Mouse (Mus musculus): ENCODE data around the gene Olfr1417. TPM values are rescaled to one million over a fixed set of nuclear protein-coding genes. Genes with fewer than 3 reads are reported as not detected.
"Not testable (repeated sequence)": the region's sequence is repeated elsewhere in the genome, so short reads cannot be mapped to it uniquely, and the experiment has no call there.

Olfr1417 gene
- 0.12 TPM in 1 of 2 replicates, not detected in the other for polyA plus RNA-seq (2014; fragmentation: Nextera tagmentation; extraction: Ambion mirVana)

GRCm38 (mm10) chr19:11839119-11839518, at the start of gene Olfr1417:
Olfr1417 (minus strand) TSS chr19:11839219.
- Histone ChIP-seq H3K27ac (replicated peaks in 1 of 2; ENCODE audit: control insufficient read depth in 1 of 2, insufficient read depth in 1 of 2, low read depth in 2 of 2, low read length in 2 of 2) (no peak within 1 kb of the TSS), H3K9ac (ENCODE audit: low read length) (no peak within 1 kb of the TSS), H3K27me3 (ENCODE audit: control insufficient read depth, insufficient read depth, low read length) (no peaks in the 10 kb centered on the region), H3K36me3 (ENCODE audit: control insufficient read depth, insufficient read depth, low read length) (no peaks in the 10 kb centered on the region), H3K4me3 (ENCODE audit: control insufficient read depth in 1 of 2, insufficient read depth in 1 of 2, low read depth in 1 of 2, low read length in 2 of 2) (no peak within 1 kb of the TSS), H3K9me3 (ENCODE audit: control insufficient read depth, low read length) (no peaks in the 10 kb centered on the region), H3K4me1 (ENCODE audit: control insufficient read depth in 2 of 2, insufficient read depth in 2 of 2, low read length in 2 of 2) (no peaks in the 10 kb centered on the region), H3K4me2 (ENCODE audit: low read length) (no peak within 1 kb of the TSS)
- no peak for ATAC-seq (ENCODE audit: insufficient number of reproducible peaks, insufficient read depth, low FRiP score, low read depth)
- WGBS, result 82% methylated on average over 4 of the region's 4 CpGs

DNA sequence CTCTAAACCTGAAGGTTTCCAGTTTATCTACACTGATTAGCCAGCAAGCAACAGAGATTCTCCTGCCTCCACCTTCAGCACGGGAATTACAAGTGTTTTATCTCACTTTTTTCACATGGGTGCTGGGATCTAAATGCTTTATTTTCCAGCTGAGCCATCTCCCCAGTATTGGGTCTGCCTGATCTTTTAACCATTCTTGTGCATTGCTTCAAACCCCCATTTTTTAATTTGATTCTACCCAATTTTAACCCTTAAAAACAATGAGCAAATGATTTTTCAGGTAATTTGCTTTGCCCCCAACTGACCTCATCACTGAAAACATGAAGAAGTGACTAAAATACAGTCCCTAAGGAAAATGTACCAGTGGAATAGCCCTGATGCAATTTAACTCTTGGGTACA, 47.2 kb upstream of the Olfr1417 start, which contains the start of gene Olfr1420:
Gene Olfr1420, plus strand, starts transcription at position 301 of the 400 bp plus-strand sequence.
- WGBS, result 10% methylated on average over 1 of the region's 1 CpGs

DNA sequence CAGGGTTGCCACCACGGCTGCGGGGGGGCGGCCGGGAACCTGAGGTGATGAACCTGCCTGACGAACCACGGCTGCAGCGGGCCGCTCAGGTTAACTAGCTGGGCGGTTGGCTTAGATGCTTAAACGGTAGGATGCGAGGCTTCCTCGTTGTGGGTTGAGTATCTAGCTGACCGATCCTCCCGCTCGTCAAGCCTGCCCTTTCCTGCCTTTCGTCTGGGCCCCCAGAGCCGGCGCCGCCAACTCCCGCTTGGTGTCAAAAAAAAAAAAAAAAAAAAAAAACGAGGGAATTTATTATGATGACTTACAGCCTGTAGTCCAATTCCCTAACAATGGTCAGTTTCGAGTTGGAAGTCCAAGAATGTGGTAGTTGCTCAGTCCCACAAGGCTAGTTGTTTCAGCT, 39.4 kb upstream of the Olfr1417 start:
- not testable (repeated sequence) for H3K4me1 ChIP-seq (ENCODE audit: control insufficient read depth in 2 of 2, insufficient read depth in 2 of 2, low read length in 2 of 2); ATAC-seq (ENCODE audit: insufficient number of reproducible peaks, insufficient read depth, low FRiP score, low read depth); H3K36me3 ChIP-seq (ENCODE audit: control insufficient read depth, insufficient read depth, low read length); H3K27me3 ChIP-seq (ENCODE audit: control insufficient read depth, insufficient read depth, low read length); H3K9me3 ChIP-seq (ENCODE audit: control insufficient read depth, low read length); H3K9ac ChIP-seq (ENCODE audit: low read length); H3K27ac ChIP-seq (replicated peaks in 1 of 2; ENCODE audit: control insufficient read depth in 1 of 2, insufficient read depth in 1 of 2, low read depth in 2 of 2, low read length in 2 of 2); H3K4me3 ChIP-seq (ENCODE audit: control insufficient read depth in 1 of 2, insufficient read depth in 1 of 2, low read depth in 1 of 2, low read length in 2 of 2)
- peak overlapping the region; percentile 47 for H3K4me2 ChIP-seq (ENCODE audit: low read length)
- 53% methylated on average over 22 of the region's 22 CpGs for WGBS

More for the DNA sequence above, 47.2 kb upstream of the Olfr1417 start, which contains the start of gene Olfr1420:
- Histone ChIP-seq H3K27ac (replicated peaks in 1 of 2; ENCODE audit: control insufficient read depth in 1 of 2, insufficient read depth in 1 of 2, low read depth in 2 of 2, low read length in 2 of 2) (no peak within 1 kb of the TSS), H3K9me3 (ENCODE audit: control insufficient read depth, low read length) (no peaks in the 10 kb centered on the region), H3K4me1 (ENCODE audit: control insufficient read depth in 2 of 2, insufficient read depth in 2 of 2, low read length in 2 of 2) (no peaks in the 10 kb centered on the region), H3K36me3 (ENCODE audit: control insufficient read depth, insufficient read depth, low read length) (no peaks in the 10 kb centered on the region), H3K4me2 (ENCODE audit: low read length) (no peak within 1 kb of the TSS), H3K27me3 (ENCODE audit: control insufficient read depth, insufficient read depth, low read length) (no peaks in the 10 kb centered on the region), H3K9ac (ENCODE audit: low read length) (no peak within 1 kb of the TSS), H3K4me3 (ENCODE audit: control insufficient read depth in 1 of 2, insufficient read depth in 1 of 2, low read depth in 1 of 2, low read length in 2 of 2) (no peak within 1 kb of the TSS)
- ATAC-seq (ENCODE audit: insufficient number of reproducible peaks, insufficient read depth, low FRiP score, low read depth), result no peak

DNA sequence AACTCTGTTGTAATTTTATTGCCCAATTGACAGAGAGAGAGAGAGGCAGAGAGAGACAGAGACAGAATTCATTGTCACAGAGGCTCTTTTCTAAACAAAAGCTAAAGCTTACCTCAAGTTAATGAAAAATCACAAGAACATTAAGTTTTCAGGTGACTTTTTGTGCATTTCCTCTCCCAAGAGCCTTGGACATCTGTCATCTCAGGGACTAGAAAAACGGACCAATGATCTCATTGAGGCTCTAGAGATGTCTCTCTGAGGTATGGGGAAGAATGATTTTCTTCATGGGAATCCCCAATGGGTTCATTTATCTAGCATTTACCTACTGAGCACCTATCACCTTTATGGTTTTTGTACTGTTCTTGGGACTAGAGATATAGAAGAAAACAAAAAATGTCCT, 36.0 kb upstream of the Olfr1417 start, which contains the start of gene Olfr1419:
Gene Olfr1419, minus strand, starts transcription at position 101 of the 400 bp plus-strand sequence.
- H3K27me3 ChIP-seq (ENCODE audit: control insufficient read depth, insufficient read depth, low read length), result no peaks in the 10 kb centered on the region
- no peak within 1 kb of the TSS for H3K4me3 ChIP-seq (ENCODE audit: control insufficient read depth in 1 of 2, insufficient read depth in 1 of 2, low read depth in 1 of 2, low read length in 2 of 2)
- no peaks in the 10 kb centered on the region for H3K9me3 ChIP-seq (ENCODE audit: control insufficient read depth, low read length)
- no peak within 1 kb of the TSS for H3K9ac ChIP-seq (ENCODE audit: low read length)
- WGBS, result 33% methylated on average over 1 of the region's 1 CpGs
- ATAC-seq (ENCODE audit: insufficient number of reproducible peaks, insufficient read depth, low FRiP score, low read depth), result no peak
- no peaks in the 10 kb centered on the region for H3K4me1 ChIP-seq (ENCODE audit: control insufficient read depth in 2 of 2, insufficient read depth in 2 of 2, low read length in 2 of 2)
- no peaks in the 10 kb centered on the region for H3K36me3 ChIP-seq (ENCODE audit: control insufficient read depth, insufficient read depth, low read length)
- no peak within 1 kb of the TSS for H3K27ac ChIP-seq (replicated peaks in 1 of 2; ENCODE audit: control insufficient read depth in 1 of 2, insufficient read depth in 1 of 2, low read depth in 2 of 2, low read length in 2 of 2)
- H3K4me2 ChIP-seq (ENCODE audit: low read length), result no peak within 1 kb of the TSS

DNA sequence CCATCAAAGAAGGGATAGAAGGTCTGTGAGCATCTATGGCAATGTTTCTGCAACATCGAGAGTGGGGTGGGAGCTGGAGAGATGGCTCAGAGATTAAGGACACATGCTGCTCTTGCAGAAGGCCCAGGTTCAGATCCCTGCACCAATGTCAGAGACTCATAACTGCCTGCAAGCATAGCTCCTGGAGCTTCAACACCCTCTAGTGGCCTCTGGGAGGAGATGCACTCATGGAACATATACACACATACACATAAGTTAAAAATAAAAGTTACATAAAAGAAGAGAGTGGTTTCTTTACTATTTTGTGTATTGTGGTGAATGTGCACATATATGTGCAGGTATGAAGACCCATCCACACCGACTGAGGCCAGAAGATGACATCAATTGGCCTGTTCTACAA, 28.8 kb upstream of the Olfr1417 start:
- WGBS, result 77% methylated on average over 2 of the region's 2 CpGs
- no peak for ATAC-seq (ENCODE audit: insufficient number of reproducible peaks, insufficient read depth, low FRiP score, low read depth)
- no peak overlapping the region for H3K9ac ChIP-seq (ENCODE audit: low read length)
- H3K4me1 ChIP-seq (ENCODE audit: control insufficient read depth in 2 of 2, insufficient read depth in 2 of 2, low read length in 2 of 2), result no peaks in the 10 kb centered on the region
- H3K27ac ChIP-seq (replicated peaks in 1 of 2; ENCODE audit: control insufficient read depth in 1 of 2, insufficient read depth in 1 of 2, low read depth in 2 of 2, low read length in 2 of 2), result no peak overlapping the region
- H3K4me3 ChIP-seq (ENCODE audit: control insufficient read depth in 1 of 2, insufficient read depth in 1 of 2, low read depth in 1 of 2, low read length in 2 of 2), result no peak overlapping the region
- no peaks in the 10 kb centered on the region for H3K36me3 ChIP-seq (ENCODE audit: control insufficient read depth, insufficient read depth, low read length)
- H3K9me3 ChIP-seq (ENCODE audit: control insufficient read depth, low read length), result 0 out of 2 replicates have a peak, but pooled peaks cover 3% of the 10 kb centered on the region
- no peaks in the 10 kb centered on the region for H3K27me3 ChIP-seq (ENCODE audit: control insufficient read depth, insufficient read depth, low read length)
- no peak overlapping the region for H3K4me2 ChIP-seq (ENCODE audit: low read length)

- Histone ChIP-seq H3K4me3 (ENCODE audit: control insufficient read depth in 1 of 2, insufficient read depth in 1 of 2, low read depth in 1 of 2, low read length in 2 of 2) (no peak within 1 kb of the TSS), H3K36me3 (ENCODE audit: control insufficient read depth, insufficient read depth, low read length) (no peaks in the 10 kb centered on the region), H3K4me1 (ENCODE audit: control insufficient read depth in 2 of 2, insufficient read depth in 2 of 2, low read length in 2 of 2) (no peaks in the 10 kb centered on the region), H3K4me2 (ENCODE audit: low read length) (no peak within 1 kb of the TSS), H3K27me3 (ENCODE audit: control insufficient read depth, insufficient read depth, low read length) (no peaks in the 10 kb centered on the region), H3K9ac (ENCODE audit: low read length) (no peak within 1 kb of the TSS), H3K27ac (replicated peaks in 1 of 2; ENCODE audit: control insufficient read depth in 1 of 2, insufficient read depth in 1 of 2, low read depth in 2 of 2, low read length in 2 of 2) (no peak within 1 kb of the TSS), H3K9me3 (ENCODE audit: control insufficient read depth, low read length) (no peaks in the 10 kb centered on the region)
- no peak for ATAC-seq (ENCODE audit: insufficient number of reproducible peaks, insufficient read depth, low FRiP score, low read depth)
- WGBS, result 91% methylated on average over 1 of the region's 1 CpGs
These were observed 21.9 kb upstream of the Olfr1417 start, which contains the start of gene Olfr1418 for GRCm38 (mm10) chr19:11860966-11861365. Olfr1418 (minus strand) TSS chr19:11861066.

- no peaks in the 10 kb centered on the region for H3K9me3 ChIP-seq (ENCODE audit: control insufficient read depth, low read length)
- H3K36me3 ChIP-seq (ENCODE audit: control insufficient read depth, insufficient read depth, low read length), result no peaks in the 10 kb centered on the region
- H3K9ac ChIP-seq (ENCODE audit: low read length), result no peak overlapping the region
- H3K4me2 ChIP-seq (ENCODE audit: low read length), result no peak overlapping the region
- no peak overlapping the region for H3K27ac ChIP-seq (replicated peaks in 1 of 2; ENCODE audit: control insufficient read depth in 1 of 2, insufficient read depth in 1 of 2, low read depth in 2 of 2, low read length in 2 of 2)
- no peaks in the 10 kb centered on the region for H3K4me1 ChIP-seq (ENCODE audit: control insufficient read depth in 2 of 2, insufficient read depth in 2 of 2, low read length in 2 of 2)
- 69% methylated on average over 6 of the region's 6 CpGs for WGBS
- no peak overlapping the region for H3K4me3 ChIP-seq (ENCODE audit: control insufficient read depth in 1 of 2, insufficient read depth in 1 of 2, low read depth in 1 of 2, low read length in 2 of 2)
- no peaks in the 10 kb centered on the region for H3K27me3 ChIP-seq (ENCODE audit: control insufficient read depth, insufficient read depth, low read length)
- no peak for ATAC-seq (ENCODE audit: insufficient number of reproducible peaks, insufficient read depth, low FRiP score, low read depth)
These were observed 17.5 kb upstream of the Olfr1417 start for GRCm38 (mm10) chr19:11856506-11856905.

- Histone ChIP-seq H3K36me3 (ENCODE audit: control insufficient read depth, insufficient read depth, low read length) (no peaks in the 10 kb centered on the region), H3K4me2 (ENCODE audit: low read length) (no peak overlapping the region), H3K9ac (ENCODE audit: low read length) (no peak overlapping the region), H3K27ac (replicated peaks in 1 of 2; ENCODE audit: control insufficient read depth in 1 of 2, insufficient read depth in 1 of 2, low read depth in 2 of 2, low read length in 2 of 2) (no peak overlapping the region), H3K9me3 (ENCODE audit: control insufficient read depth, low read length) (no peaks in the 10 kb centered on the region), H3K4me3 (ENCODE audit: control insufficient read depth in 1 of 2, insufficient read depth in 1 of 2, low read depth in 1 of 2, low read length in 2 of 2) (no peak overlapping the region), H3K4me1 (ENCODE audit: control insufficient read depth in 2 of 2, insufficient read depth in 2 of 2, low read length in 2 of 2) (no peaks in the 10 kb centered on the region), H3K27me3 (ENCODE audit: control insufficient read depth, insufficient read depth, low read length) (no peaks in the 10 kb centered on the region)
- ATAC-seq (ENCODE audit: insufficient number of reproducible peaks, insufficient read depth, low FRiP score, low read depth), result no peak
- 68% methylated on average over 2 of the region's 2 CpGs for WGBS
These were observed 15.8 kb upstream of the Olfr1417 start for GRCm38 (mm10) chr19:11854821-11855220.
